Mouse (Mus musculus): ENCODE measurements at regions not wholly inside any gene's neighbourhood (a gene's known extent, or its start where the extent isn't known, plus 50 kb on each side); places are given as distances from the start of the nearest gene placed in this dataset.

DNA sequence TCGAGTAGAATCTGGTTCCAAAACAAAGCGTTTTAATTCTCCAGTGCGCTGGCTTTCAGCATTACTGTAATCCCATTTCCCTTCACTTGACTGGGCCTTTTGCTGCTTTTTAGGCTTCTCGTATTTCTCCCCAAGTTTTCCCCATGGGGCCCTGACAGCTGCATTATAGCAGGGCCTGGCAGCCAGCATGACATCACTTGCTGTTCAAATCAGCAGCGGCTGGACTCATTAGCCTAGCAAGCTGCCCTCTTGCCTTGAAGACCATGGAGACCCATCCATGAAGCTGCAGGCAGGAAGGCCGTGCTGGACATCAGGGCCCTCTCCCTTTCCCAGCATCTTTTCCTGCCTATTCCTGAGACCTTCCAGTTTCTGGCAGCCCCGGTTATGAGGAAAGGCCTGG, 249.8 kb upstream of the Cadm1 start:
- DNase-seq = peak; percentile 5

DNA sequence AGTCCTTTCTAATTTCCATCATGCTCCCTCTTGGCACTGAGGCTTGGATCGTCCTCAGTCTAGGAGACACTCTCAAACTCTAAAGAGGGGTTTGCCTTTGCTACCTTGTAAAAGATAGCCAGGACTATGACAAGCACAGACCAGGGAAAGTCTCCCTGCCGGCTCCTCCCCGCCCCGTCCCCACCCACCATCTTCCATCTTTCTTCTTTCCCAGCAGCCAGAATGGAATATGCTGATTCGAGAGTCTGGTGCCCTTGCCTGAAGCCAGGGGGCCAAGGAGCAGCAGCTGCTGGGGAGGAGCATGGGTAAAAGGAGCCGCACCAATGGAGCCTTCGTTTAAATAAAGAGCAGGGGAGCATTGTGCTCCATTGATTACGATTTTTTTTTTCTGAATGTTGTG, 249.4 kb upstream of the Cadm1 start:
- no peak for DNase-seq

DNA sequence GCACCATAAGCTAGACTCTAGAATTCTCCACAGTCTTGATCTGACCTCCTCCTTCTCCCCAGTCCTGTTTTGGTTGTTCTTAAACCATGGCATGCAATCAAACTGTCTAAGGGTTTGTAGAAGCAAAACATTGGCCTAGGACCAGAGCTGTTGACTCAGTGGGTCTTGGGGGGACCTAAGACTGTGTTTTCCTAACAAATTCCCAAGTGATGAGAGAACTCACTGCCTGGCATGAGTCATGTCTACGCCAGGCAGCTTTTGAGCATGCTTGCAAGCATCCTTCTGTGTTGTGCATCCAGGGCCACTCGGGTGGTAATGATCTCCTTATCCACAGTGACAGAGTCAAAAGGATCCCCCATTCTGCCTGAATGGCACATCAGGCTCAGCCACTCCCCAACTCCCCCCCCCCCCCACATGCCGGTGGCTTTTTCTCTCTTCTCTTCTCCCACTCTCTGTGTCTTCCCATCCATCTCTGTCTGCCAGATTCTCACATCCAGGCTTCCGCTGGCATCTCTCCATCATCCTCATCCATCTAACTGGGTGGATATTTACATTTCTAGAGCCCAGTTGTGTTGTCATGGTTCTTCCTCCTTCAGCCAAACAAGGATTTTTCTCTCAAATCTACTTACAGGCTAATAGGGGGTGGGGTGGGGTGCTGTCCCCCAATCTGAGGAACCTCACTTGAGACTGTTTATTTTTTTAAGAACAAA, 246.1 kb upstream of the Cadm1 start:
- DNase-seq = no peak

DNA sequence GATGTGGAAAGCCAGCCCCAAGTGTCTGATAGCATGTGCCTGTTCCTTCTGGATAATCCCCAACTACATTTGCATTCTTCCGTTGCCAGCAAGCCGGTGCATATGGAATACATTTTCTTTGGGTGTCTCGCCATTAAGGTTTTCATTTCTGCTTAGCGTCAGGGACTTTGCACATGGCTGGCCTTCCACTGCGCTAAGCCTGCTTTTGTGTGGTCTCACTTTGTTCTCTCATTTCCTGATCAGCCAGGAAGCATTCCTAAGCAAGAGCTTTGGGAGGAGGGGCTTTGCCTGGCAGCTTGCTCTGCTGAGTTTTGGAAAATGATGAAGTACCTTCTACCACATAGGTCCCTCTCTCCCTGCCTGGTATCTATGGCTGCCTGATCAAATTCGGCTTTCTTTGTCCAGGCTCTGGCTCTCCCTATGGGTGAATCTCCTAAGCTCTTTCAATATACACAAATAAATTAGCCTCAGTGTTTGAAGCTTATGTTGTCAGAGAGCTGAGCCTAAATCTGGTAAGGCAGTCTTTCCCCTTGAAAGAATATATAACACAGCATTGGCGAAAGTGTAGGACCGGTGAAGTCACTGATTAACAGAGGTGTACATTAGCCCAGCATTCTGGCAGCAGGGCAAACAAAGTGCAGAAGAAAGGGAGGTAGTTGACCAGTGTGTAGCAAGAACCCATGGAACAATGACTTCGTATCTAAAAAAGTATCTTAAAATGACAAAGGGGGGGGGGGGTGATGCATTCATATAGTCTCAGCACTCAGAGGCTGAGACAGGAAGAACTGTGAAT, 242.8 kb upstream of the Cadm1 start:
- no peak for DNase-seq

DNA sequence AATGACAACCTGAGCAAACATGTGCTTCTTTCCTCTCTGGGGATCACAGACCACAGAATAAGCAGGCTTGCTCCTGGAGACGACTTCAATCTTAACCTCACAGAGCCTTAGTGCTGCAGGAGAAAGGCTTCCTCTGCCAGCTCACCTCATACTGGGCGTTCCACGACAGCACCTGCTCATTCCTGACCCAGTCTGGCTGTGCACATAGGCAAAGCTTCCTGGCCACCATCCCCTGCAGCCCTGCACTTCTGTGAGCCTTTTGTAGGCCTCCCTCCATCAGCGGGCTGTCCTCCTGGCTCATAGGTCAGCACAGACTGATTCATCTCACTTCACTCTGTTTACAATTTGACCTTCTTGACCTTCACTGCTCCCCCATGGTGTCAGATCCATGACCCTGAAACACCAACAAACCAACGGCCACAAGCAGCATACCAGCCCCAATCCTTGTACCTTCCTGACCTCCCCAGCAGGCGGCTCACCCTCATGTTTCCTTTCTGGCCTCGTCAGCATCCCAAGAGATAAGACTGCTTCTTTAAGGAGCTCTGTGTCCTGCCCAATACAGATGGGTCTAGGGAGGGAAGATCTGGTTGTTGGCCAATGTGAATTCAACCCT, 241.3 kb upstream of the Cadm1 start:
- no peak for DNase-seq

DNA sequence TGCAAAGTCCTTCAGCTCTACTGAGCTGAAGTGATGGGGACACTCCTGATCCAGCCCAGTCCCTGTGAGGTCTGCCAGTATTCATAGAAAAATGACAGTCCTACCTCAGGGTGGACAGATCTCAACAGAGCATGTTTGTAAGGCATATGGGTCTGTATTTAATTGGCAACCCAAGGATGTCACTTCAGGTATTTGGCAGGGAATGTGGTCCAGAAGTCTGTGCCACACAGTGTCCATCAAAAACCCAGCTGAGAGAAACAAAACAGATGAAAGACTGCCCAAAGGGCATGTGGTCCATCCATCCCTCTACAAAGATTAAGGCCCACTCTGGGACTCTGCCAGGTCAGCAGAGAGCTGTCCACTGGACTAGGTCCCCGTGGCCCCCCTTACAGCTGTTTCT, 229.3 kb upstream of the Cadm1 start:
- DNase-seq = no peak

DNA sequence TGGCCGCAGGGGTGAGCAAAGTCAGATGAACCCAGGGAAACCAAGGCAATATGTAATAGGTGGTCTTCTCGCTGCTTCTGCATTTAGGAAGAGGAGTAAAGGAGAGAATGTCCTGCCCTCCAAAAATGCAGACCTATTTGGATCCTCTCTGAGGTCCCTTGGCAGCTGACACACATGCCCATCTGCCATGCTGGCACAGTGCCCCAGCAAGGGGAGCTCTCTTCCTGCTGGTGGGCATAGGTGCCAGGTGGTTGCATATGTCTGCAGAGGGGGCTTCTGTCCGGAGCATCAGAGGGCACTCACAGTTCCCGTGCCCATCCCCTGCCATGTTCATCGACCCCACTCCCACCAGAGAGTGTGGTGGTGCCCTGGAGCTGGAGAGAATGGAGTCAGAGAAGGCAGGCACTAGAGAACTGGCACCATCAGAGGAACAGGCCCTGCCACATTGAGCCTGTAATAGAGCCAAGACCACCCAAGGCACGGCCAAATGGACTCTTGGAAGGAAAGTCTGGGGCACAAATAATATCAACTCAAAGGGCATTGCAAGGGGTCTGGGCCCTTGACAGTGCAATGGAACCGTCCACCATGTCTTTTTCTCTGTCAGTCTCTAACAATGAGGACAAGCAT, 222.7 kb upstream of the Cadm1 start:
- no peak for DNase-seq

DNA sequence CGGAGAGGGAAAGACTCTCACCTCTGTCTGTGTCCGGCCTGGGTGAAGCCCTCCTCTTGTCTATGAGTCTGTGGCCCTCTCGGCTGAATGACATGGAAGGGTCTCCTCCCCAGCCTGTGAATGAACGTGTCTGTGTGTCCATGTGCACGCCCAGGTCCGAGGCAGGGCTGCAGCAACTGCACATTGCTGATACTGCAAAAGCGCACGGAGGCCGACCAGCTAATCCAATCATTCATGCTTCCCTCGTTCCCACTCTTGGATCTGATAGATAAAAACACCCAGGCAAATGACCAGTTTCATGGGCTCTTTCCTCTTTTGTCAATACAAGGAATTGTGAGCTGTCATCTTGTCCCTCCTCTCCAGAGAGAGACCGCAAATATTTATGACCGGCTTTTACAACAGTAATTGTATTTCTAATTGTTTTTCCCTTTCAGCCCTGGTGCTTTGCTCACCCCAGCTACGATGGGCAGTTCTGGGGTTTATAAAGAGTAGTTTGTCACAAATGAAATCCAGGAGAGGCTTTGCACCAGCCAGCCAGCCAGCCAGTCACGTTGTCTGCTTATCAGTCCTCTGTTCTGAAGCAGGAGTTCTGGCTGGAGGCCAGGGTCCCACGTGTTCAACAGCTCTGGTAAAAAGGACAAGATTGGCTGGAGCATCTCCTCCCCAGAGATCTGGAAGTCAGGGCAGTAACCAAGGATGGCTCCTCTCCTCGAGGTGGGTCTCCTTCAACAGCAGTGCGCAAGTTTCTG, 222.0 kb upstream of the Cadm1 start:
- DNase-seq = peak; percentile 52

DNA sequence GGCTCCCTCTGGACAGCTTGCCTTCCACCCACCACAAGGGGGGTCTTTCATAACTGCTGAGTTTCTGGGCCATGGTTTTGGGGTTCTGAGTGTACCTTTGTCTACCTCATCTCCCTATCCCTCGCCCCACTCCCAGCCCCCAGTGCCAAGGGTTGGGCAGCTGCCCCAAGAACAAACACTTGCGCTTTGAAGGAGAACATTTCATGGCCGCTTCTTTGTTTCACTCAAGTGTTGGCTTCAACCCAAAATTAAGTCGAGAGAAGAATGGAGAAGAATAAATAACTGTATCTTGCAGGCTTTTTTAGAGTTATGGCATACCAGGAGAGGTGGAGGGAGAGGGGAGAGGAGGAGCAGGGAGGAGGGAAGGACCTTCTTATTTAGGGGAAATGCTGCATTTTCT, 216.5 kb upstream of the Cadm1 start:
- DNase-seq = no peak

DNA sequence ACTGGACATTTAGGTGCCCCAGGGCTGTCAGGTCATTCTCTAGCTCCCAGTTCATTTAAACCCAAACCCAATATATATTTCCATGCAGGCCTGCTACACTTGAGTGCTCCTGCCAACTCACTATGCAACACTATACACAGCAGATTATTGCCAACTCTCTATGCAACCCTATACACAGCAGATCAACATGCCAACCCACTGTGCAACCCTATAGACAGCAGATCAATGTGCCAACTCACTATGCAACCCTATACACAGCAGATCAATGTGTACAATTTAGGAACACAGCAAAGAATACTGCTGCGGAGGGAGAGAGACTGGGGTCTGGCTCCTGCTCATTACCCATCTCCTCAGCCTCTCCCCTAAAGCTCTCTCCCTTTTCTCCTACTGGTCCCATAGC, 215.7 kb upstream of the Cadm1 start:
- DNase-seq = no peak

DNA sequence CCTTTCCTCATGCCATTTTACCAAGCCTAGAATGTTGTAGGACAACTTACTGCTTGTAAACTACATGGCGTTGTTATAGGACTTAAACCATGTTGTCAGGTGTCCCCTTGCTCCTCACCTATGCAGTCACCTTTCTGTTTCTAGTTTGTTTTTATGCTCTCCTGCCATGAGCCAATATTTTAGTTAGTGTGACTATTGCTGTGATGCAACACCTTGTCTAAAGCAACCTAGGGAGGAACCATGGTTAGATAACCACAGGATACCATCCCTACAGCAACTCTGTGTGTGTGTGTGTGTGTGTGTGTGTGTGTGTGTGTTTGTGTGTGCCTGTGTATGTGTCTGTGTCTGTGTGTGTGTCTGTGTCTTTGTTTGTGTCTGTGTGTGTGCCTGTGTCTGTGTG, 209.6 kb upstream of the Cadm1 start:
- DNase-seq = no peak

DNA sequence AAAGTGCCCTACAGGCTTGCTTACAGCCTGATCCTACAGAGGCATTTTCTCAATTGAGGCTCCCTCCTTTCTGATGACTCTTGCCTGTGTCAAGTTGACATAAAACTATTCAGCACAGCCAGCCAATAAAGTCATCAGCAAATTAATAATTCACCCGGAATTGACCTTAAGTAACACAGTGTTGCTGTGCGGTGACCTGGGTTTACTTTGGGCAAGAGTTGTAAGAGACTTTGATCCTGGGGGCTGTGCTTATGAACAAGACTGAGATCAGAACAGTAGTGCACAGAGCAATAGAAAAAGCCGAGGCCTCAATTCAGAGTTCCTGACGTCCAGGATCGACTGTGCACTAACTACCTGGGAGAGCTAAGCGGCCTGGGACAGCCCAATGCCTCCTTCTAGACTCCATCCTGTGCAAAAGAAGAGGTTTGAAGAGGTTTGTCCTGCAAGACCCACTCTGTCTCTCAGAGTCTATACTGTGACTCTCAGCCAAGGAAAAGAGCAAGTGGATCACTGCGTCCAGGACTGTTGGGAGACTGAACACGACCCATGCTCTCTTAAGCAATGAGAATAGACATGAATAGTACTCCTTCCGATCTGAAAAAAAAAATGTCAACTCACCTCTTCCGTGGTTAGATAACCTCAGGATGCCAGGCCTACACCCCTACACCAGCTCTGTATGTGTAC, 208.7 kb upstream of the Cadm1 start:
- peak; percentile 10 for DNase-seq

DNA sequence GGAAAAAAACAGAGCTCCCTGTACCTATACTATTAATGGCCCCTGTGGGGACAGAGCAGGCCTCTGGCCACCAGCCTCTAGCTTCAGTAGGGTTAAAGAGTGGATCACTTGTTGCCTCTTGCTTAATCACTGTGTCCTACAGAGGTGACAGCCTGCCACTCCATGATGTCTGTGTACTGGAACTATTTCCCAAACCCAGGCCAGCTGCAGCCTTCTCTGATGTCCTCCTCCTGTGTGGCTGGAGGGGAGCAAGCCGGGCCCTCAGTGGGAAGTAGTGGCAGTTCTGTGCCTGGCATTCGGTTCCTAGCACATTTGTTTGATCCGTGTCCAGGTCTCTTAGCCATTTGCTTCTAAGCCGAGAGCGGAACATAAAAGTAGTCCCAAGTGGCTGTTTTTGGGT, 207.7 kb upstream of the Cadm1 start:
- DNase-seq = no peak

DNA sequence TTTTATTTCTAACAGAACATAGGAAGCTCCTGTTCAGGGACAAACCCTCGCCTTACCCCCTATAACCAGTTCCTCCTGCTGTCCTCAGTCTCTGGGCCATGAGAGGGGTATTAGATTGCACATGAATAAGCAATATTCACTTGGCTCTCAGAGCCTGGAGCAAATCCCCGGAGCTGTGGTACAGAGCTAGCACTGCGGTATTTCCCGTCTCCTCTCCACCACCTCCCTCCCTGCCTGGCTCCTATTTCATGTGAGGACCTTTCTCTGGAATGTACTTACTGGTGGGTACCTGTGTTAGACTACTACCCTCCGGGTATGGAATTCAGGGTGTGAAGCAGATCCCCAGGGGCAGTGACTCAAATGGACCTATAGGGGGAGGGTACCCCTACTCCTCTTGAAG, 206.9 kb upstream of the Cadm1 start:
- DNase-seq = no peak

DNA sequence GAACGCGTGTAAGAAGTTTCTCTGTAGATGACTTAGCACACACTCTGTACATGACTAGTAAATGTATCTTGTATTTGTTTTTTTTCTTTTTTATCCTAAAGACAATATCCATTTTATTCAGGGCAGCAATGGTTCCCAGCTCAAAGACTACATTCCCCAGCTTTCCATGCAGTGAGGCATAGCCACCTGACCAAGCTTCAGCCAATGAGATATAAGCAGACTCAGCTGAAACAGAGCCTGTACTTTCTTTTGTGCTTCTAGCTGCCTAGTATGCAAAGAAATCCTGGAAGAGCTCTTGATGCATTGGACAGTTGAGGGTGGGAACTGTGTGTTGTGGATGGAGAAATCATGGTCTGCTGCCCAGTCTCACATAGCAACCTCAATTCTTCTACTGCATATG, 202.4 kb upstream of the Cadm1 start:
- DNase-seq = no peak

DNA sequence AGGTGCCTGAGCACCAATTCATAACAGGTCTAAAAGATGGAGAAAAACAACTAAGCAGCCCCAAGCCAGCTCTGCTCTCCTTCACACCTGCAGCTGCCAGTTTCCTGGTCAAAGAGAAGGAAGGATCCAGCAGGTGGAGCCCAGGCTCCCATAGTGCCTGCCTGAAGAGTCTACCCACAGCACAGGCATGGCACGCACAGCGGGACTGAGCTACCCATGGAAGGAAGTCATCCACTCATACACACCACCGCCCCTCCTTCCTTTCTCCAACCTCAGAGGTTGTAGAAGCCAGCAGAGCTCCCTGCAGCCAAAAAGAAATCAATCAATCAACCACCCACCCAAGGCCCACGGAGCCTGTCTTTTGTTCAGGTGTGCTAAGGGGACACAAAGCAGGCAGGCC, 197.0 kb upstream of the Cadm1 start:
- no peak for DNase-seq

DNA sequence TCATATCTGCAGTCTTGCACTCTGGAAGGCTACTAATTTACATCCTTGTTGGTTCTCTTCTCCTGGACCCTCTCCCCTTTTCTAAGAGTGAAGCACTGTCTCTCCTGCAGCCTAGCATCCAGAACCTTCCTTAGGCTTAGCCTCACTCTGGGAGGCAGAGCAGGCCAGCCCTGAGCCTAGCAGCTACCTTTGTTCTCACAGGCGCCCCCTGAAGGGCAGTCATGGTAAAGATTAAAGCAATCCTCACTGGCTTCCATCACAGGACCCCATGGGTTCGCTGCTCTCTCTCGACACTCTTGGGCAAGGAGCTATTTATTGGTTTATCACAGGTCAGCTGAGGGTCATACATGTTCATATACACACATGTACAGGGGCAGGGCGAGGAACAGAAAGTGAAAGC, 191.8 kb upstream of the Cadm1 start:
- DNase-seq = peak; percentile 19

DNA sequence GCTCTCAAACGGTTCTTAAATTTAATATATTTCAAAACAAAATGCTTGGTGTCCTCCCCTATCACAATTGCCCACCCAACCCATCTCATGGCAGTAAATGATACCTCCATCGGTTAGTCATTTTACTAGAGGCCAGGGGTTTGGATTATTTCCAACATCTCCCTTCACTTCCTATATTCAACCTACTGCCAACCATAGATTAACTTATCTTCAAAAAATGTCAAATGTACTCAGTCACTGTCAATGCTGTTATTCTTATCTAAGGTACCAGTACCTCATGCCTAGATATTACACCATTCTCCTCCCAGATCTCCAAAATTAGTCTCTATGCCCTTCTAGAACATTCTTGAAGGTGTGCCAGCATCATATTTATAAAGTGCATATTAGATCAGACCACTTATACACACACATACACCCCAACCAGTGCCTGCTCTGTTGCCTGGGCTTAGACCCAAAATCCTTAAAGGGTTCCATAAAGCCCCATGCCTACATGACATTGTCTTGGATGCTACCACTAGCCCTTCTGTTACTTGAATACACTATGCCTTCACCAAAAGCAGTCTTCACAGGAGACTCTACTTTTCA, 183.4 kb upstream of the Cadm1 start:
- DNase-seq = no peak

DNA sequence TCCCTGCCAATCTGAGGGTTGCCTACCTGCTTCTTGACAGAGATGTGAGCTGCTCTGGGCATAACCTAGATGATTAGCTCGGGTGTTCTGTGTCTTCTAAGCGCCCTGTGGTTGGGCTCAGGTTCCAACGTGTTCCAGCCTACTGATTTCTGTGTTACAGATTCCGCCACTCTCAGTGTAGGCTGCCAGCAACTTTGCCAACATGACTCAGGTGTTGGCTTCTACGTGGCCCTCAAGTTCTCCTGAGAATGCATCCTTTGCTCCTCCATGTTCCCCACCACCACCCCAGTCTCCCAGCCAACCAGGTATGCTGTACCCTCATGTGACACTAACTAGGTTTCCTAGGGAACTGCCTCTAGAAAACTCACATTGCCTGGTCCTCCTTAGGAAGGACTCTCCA, 179.7 kb upstream of the Cadm1 start:
- no peak for DNase-seq

DNA sequence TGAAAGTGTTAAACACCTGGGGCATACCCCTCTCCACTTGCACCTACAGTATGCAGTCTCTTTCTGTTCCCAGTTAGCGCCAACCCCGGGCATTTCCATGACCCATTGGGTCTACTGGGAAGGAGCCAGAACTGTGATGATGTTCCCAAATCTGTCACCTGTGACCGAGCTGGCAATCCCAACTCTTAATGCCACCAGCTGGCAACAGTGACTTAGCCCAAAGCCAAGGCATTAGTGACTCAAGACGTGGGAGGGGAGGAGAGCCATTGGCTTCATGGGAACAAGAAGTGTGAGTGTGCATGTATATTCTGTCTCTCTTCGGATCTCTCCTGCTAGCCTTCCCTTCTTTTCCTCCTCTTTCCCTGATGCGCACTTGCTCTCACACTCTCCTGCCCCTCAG, 178.9 kb upstream of the Cadm1 start:
- no peak for DNase-seq

DNA sequence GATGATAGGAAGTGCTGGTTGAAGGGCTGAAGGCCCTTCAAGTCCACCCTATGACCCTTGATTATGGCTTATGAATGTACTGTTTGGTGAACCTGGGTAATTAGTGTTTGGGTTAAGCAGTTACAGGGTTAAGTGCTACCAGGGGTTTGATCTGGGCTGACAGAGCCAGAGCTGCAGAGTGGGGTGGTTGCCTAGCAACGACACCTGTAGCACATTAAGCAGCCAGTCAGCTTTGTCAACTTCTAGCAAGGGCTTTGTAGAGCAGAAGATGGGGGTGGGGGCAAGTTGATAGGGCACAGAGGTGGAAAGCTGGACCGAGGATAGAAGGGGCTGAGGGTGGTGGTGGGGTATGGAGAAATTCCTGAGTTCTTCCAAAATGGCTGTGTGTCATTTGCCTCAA, 177.0 kb upstream of the Cadm1 start:
- DNase-seq = no peak

DNA sequence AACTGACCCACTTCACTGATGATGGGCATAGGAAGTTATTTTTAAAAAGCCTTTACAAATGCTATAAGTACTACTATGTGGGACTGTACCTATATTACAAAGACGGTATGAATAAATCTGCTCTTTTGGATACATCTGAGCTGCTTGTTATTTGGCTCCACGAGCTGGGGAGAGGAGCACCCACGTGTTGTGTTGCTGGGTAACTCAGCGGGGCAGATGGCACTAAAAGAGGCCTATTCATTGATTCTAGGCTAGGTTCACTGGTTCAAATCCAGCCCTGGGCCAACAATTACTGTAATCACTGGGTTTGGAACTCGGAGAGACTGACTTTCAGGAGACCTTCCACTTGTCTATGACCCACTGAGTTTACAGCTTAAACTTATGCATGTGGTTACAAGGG, 176.0 kb upstream of the Cadm1 start:
- no peak for DNase-seq

Data from liver (tissue).